Mouse (Mus musculus) cerebellum, postnatal 25 days (tissue): Measurements from ENCODE around the gene Ctsl.

Source experiments
- DNase-seq, 2 experiments: peaks; one replicate each; pipeline ENCODE4 v3.0.0; 2021; ENCODE audit warnings: mixed read lengths in 2 of 2

Ctsl gene

DNA sequence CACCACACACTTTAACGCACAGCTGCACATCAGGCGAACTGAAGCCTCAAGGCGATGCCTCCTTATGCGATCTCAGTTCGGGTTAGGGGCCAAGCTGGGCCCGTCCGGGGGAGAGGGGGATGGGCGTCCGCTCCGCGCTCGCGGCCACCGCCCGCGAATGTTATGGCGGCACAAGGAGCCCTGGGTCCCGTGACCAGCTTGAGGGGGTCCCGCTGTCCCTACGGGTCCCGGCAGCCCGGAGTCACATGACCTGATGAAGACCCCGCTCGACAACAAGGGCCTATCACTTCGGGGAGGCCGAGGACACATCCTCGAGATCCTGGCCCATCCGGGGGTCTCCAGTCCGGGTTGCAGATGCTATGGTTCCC is 901 bp downstream of the Ctsl start:
- DNase-seq, result peak in 1 of 2 experiments; percentile 64

- DNase-seq, result no peak
These were observed 2.1 kb downstream of the Ctsl start for GRCm38 (mm10) chr13:64368596-64368995.

- DNase-seq, result peak in 1 of 2 experiments; percentile 20
These were observed 3.1 kb downstream of the Ctsl start for GRCm38 (mm10) chr13:64367615-64368014.

- no peak for DNase-seq
These were observed 5.4 kb downstream of the Ctsl start for GRCm38 (mm10) chr13:64365326-64365725.

DNA sequence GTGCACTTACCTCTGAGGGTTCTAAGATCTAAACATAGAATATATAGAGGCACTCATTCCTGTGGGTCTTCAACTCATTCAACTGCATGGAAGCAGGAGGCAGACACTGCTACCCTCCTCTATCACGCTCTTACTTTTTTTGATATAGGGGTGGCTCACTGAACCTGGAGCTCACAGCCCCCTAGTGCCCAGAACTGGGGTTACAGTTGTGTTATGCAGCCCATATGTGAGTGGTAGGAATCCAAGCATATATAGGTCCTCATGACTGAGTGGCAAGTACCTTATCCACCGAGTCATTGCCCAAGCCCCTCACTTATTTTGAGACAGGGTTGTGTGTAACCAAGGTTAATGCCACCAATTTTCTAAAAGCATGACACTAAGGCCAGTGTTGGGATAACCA is 6.4 kb downstream of the Ctsl start:
- peak; percentile 39 to 71 for DNase-seq

DNA sequence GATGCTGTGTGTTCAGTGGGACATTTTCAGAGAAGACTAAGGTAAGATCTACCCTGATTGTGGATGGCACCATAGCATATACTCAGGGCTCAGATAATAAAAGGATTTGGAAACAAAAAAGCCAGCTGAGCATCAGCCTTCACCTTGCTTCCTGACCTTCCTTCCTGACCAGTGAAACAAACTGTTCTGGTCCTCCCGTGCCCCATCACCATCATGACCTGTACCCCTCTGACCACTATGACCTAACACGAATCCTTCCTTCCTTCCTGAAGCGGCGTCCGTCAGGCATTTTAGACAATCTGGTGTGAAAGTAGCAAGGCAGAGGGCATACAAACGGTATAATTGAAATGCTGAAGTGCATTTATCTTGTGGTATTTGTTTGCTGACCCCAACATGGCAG is 8.6 kb downstream of the Ctsl start:
- no peak for DNase-seq

DNA sequence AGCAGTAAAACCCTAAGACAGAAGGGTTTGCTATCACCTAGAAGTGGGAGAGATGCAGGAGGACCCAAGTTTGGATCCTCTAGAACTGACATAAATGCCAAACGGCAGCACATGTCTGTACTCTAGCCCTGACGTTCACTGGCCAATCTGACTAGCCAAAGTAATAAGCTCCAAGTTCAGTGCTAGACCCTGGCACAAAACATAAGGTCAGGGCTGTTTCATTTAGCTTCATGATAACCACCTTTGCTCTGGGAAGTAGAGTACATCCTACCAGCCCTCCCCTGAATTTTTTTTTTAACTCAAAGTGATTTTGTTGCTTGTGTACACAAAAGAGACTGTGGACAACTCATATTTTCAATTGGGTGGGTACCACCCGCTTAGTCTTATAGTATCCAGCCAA is 9.7 kb downstream of the Ctsl start:
- no peak for DNase-seq

GRCm38 (mm10) chr13:64359702-64360101 is 11.0 kb downstream of the Ctsl start:
- DNase-seq, result peak; percentile 84 to 88

DNA sequence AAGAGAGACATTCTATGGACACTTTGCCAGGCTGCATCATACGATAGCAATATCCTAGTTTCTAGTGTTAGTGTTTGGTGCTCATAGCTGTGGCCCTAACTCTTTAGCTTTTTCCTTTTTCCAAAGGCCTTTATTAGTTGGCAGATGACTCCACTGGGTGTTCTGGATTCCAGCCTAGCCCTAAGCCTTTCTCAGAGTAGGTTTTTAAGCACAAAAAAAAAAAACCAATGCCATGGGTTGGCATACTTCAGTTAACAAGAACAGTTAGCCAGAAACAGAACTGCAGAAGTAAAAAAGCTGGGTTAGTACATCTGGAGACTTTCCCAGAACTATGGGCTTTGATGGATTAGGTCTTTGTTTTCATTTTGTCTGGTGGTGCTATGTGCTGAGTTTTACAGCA is 12.2 kb downstream of the Ctsl start:
- peak; percentile 15 to 26 for DNase-seq

GRCm38 (mm10) chr13:64357389-64357788 is 13.3 kb downstream of the Ctsl start:
- no peak for DNase-seq

- DNase-seq, result no peak
These were observed 21.2 kb downstream of the Ctsl start for GRCm38 (mm10) chr13:64349474-64349873.

- peak; percentile 67 to 74 for DNase-seq
These were observed 26.6 kb downstream of the Ctsl start for GRCm38 (mm10) chr13:64344082-64344501.

- peak; percentile 44 to 45 for DNase-seq
These were observed 27.1 kb downstream of the Ctsl start for GRCm38 (mm10) chr13:64343598-64343997.

- DNase-seq, result no peak
These were observed 35.1 kb downstream of the Ctsl start for GRCm38 (mm10) chr13:64335546-64336132.

DNA sequence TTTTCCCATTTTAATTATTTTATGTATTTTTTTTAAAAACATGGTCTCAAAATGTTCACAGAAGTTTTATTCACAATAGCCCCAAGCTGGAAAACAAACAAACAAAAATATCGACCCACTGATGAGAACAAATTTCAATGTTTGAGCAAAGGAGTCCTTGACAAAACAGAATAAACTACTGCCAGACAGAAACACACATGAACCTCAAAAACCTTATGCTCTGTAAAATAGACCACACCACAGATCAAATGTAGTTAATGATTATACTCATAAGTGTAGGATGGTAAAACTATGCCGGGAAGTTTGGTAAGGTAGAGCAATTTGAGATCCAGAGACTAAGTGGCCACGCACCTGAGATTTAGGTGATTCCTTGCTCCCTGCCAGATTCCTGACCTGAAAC is 37.6 kb downstream of the Ctsl start:
- no peak for DNase-seq

GRCm38 (mm10) chr13:64332321-64332720 is 38.4 kb downstream of the Ctsl start:
- DNase-seq, result no peak

- DNase-seq, result no peak
These were observed 48.0 kb downstream of the Ctsl start for GRCm38 (mm10) chr13:64322561-64323281.

- DNase-seq, result no peak
These were observed 50.4 kb downstream of the Ctsl start for GRCm38 (mm10) chr13:64320334-64320733.

DNA sequence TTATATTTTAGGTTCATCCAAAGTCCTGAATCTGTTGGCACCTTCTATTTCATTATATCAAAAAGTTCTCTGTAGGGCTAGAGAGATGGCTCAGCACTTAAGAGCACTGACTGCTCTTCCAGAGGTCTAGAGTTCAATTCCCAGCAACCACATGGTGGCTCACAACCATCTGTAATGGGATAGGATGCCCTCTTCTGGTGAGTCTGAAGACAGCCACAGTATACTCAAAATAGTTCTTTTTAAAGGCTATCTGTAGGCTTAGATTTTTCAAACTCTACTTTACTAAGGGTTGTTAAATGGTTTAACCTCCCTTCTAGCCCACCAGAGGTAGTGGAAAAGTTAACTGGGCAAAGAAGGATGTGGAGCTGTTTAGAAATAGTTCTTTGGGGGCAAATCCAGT is 50.9 kb downstream of the Ctsl start:
- DNase-seq, result no peak

DNA sequence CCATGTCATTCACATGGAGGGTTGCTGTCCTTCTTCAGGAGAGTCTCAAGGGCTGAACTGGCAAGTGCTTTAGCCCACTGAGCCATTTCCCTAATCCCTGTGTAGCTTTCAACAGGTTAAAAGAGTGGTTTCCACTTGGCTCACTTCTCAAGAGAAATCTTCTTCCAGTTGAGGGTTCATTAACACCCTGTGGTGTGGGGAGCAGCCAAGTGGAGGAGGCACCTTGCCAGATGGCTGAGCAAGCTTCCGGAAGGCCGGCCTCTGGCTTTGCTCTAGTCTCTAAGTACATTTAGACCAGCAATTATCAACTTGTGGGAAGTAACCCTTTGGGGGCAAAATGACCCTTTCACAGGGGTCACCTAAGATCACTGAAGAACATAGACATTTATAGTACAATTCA is 52.3 kb downstream of the Ctsl start:
- DNase-seq, result peak in 1 of 2 experiments; percentile 36

DNA sequence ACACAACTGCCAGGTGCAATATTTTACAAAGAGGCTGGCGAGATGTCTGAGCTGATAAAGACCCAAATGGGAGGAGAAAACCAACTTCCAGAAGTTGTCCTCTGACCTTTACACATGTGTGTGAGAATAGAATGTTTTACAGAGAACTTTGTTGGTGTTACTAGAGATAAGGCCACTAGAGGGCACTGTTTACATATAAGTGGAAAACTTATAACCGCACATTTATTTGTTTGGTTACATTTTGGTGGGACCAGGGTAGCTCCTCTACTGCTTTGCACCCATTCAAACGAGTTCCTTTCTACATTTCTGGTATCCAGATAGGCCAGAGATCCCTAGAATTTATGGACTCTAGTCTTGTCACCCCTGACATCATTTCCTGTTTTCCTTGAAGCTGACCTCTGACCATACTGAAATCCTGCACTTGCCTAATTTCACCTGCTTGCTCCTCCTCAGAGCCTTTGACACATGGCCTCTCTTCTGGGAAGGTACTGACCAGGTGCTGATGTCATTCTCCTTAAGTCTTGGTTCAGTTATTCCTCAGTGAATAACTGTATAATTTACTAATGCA is 55.1 kb downstream of the Ctsl start:
- DNase-seq, result peak; percentile 14 to 26

DNA sequence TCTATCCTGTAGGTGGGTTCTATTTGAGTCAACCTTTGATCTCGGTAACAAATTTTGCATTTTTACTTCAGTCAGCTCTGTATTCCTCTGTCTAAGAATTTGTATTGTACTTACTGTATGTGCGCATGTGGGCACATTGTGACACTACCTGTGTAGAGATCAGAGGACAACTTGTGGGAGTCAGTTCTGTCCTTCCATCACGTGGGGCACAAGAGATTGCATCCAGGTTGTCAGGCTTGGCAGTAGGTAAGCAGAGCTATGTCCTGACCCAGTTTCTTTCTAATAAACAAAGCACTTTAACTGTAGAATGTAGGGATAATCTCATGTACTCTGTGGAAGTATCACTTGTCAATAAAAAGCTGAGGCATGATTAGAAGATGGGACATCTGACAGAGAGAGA is 56.6 kb downstream of the Ctsl start:
- no peak for DNase-seq

- DNase-seq, result no peak
These were observed 57.8 kb downstream of the Ctsl start for GRCm38 (mm10) chr13:64312916-64313289.
